Mouse (Mus musculus): ENCODE results near the gene Olfr314. TPM values are rescaled to one million over a fixed set of nuclear protein-coding genes. Genes with fewer than 3 reads are reported as not detected.
"Not testable (repeated sequence)": the region's sequence is repeated elsewhere in the genome, so short reads cannot be mapped to it uniquely, and the experiment has no call there.

Gene Olfr314
- total RNA-seq, 2 experiments from 2014 or later, result not detected

GRCm38 (mm10) chr11:58829764-58830163 lies 47.0 kb downstream of the Olfr314 start:
- DNase-seq (ENCODE audit: low spot score in 2 of 2), result no peak

GRCm38 (mm10) chr11:58832541-58832940 lies 49.8 kb downstream of the Olfr314 start:
- not testable (repeated sequence) for DNase-seq (ENCODE audit: low spot score in 2 of 2)

Other genes with a start within 250 kb of the Olfr314 start
- gene Olfr330, start 248.1 kb upstream of the Olfr314 start, total RNA-seq (2021), result under 1 TPM in 1 of 2 experiments, not detected in 1; 0.50 TPM
- gene Olfr329-ps, start 236.5 kb upstream of the Olfr314 start, total RNA-seq (2021), result under 1 TPM in 1 of 2 experiments, not detected in 1; 0.63 TPM
- under 1 TPM in 1 of 2 experiments, not detected in 1; 0.13 TPM for gene Olfr328, start 227.3 kb upstream of the Olfr314 start, total RNA-seq (2021)
- gene Olfr224, start 212.4 kb upstream of the Olfr314 start, total RNA-seq (2021), result not detected
- gene Olfr325, start 205.2 kb upstream of the Olfr314 start, total RNA-seq (2021), result not detected
- not detected for gene Olfr324, start 187.8 kb upstream of the Olfr314 start, total RNA-seq (2021)
- not detected for gene 2210407C18Rik, start 166.9 kb upstream of the Olfr314 start, total RNA-seq (2021)
- gene Olfr323, start 152.5 kb upstream of the Olfr314 start, total RNA-seq (2021), result not detected
- not detected for gene Trim58, start 142.5 kb upstream of the Olfr314 start, total RNA-seq (2021)
- gene Olfr322, start 124.2 kb upstream of the Olfr314 start, total RNA-seq (2021), result not detected
- not detected for gene Olfr320, start 101.9 kb upstream of the Olfr314 start, total RNA-seq (2021)
- not detected for gene Olfr319, start 83.8 kb upstream of the Olfr314 start, total RNA-seq (2021)
- gene Olfr318, start 58.9 kb upstream of the Olfr314 start, total RNA-seq (2021), result not detected
- gene Olfr317, start 43.7 kb upstream of the Olfr314 start, total RNA-seq (2021), result not detected
- not detected for gene Olfr316, start 30.2 kb upstream of the Olfr314 start, total RNA-seq (2021)
- not detected for gene Olfr315, start 9.8 kb upstream of the Olfr314 start, total RNA-seq (2021)
- 1 to 10 TPM; 2.6 to 3.1 TPM for gene Fam183b, start 19.0 kb downstream of the Olfr314 start, total RNA-seq (2021)
- gene Olfr313, start 32.0 kb downstream of the Olfr314 start, total RNA-seq (2021), result not detected
- not detected for gene Olfr312, start 46.3 kb downstream of the Olfr314 start, total RNA-seq (2021)
- not detected for gene Olfr311, start 56.3 kb downstream of the Olfr314 start, total RNA-seq (2021)
- 1 to 10 TPM; 4.1 to 5.7 TPM for gene Gm12258, start 64.2 kb downstream of the Olfr314 start, total RNA-seq (2021)
- gene 2810021J22Rik, start 84.3 kb downstream of the Olfr314 start, total RNA-seq (2021), result 1 to 10 TPM; 4.0 to 5.9 TPM
- 1 to 10 TPM; 3.3 to 4.1 TPM for gene Zfp39, start 121.3 kb downstream of the Olfr314 start, total RNA-seq (2021)
- not detected for gene Btnl10, start 135.0 kb downstream of the Olfr314 start, total RNA-seq (2021)
- 100 to 1,000 TPM; 171 to 177 TPM for gene Rnf187, start 156.0 kb downstream of the Olfr314 start, total RNA-seq (2021)
- 1 to 10 TPM; 5.8 to 6.0 TPM for gene Hist3h2ba, start 166.0 kb downstream of the Olfr314 start, total RNA-seq (2021)
- 10 to 100 TPM; 13.3 to 17.6 TPM for gene Hist3h2a, start 171.7 kb downstream of the Olfr314 start, total RNA-seq (2021)
- under 1 TPM; 0.06 to 0.10 TPM for gene Trim17, start 171.7 kb downstream of the Olfr314 start, total RNA-seq (2021)
- 10 to 100 TPM; 22.0 to 27.1 TPM for gene Trim11, start 195.1 kb downstream of the Olfr314 start, total RNA-seq (2021)

All from adrenal gland, adult 18-20 months (tissue).